In genomic region chr1:155311672-155312071, GRCm38 (mm10) we compare ENCODE assay signal across 19 mouse cellular contexts.
DNase-seq lines count a peak whose midpoint lies in the region; ATAC-seq lines count a peak whose summit lies in the region.
"Had no signal": no experiment of that assay in that cellular context is flagged by ENCODE, and none has a peak within 500 bp of the region (broad histone marks: within the 10 kb centered on the region; RNA-seq: fewer than 3 reads in every experiment).

No protein-coding gene starts in this region.

- no peak overlapping the region for H3K27ac ChIP-seq in hindbrain, embryonic 12.5 days
- H3K27ac ChIP-seq in hindbrain, embryonic 11.5 days (ENCODE audit: low read depth, low read length), result no peak overlapping the region
- 0 out of 2 replicates have a peak overlapping the region, but pooled peaks have one; percentile 64 for H3K27ac ChIP-seq in neural tube, embryonic 13.5 days (replicated peaks)
- H3K27ac ChIP-seq in neural tube, embryonic 14.5 days (ENCODE audit: low read depth, low read length), result no peak overlapping the region
- H3K27ac ChIP-seq: embryonic facial prominence, embryonic 12.5 days; heart, embryonic 13.5 days; hindbrain, embryonic 13.5 days; hindbrain, postnatal 0 days had no signal

- no peak overlapping the region for H3K9ac ChIP-seq in hindbrain, embryonic 12.5 days
- H3K9ac ChIP-seq in hindbrain, embryonic 11.5 days (ENCODE audit: low read depth, low read length), result no peak overlapping the region
- H3K9ac ChIP-seq in neural tube, embryonic 13.5 days, result no peak overlapping the region
- H3K9ac ChIP-seq in neural tube, embryonic 14.5 days (replicated peaks; ENCODE audit: low read depth, low read length), result no peak overlapping the region
- H3K9ac ChIP-seq: embryonic facial prominence, embryonic 12.5 days; heart, embryonic 13.5 days; hindbrain, embryonic 13.5 days had no signal

- peaks cover 7% of the 10 kb centered on the region for H3K4me1 ChIP-seq in hindbrain, embryonic 12.5 days
- H3K4me1 ChIP-seq in hindbrain, embryonic 11.5 days (replicated peaks; ENCODE audit: control insufficient read depth, insufficient read depth, low read length), result no peaks in the 10 kb centered on the region
- peaks cover 22% of the 10 kb centered on the region for H3K4me1 ChIP-seq in neural tube, embryonic 13.5 days (replicated peaks)
- peaks cover 12% of the 10 kb centered on the region; the same call in 1 of the 2 replicates for H3K4me1 ChIP-seq in neural tube, embryonic 14.5 days (ENCODE audit: control insufficient read depth, insufficient read depth, low read length)
- H3K4me1 ChIP-seq: embryonic facial prominence, embryonic 12.5 days; heart, embryonic 13.5 days had no signal

- DNase-seq in hindbrain, embryonic 11.5 days (ENCODE audit: low spot score), result no peak
- no peak for DNase-seq in neural tube, embryonic 10.5 days (ENCODE audit: extremely low spot score, low spot score)
- no peak for DNase-seq in layer of hippocampus, adult 11-12 months (ENCODE audit: low spot score)
- DNase-seq in spleen, postnatal 10 days (ENCODE audit: low spot score in 2 of 2), result no peak
- DNase-seq: adrenal gland, adult 2 months; adrenal gland, postnatal 36 days; cerebellum, adult 11 months; cerebellum, adult 8-10 months; cerebellum, postnatal 14 days; gastrocnemius, postnatal 36 days; heart, adult 11 months; heart, postnatal 36 days had no signal

- H3K27me3 ChIP-seq in hindbrain, embryonic 12.5 days, result no peaks in the 10 kb centered on the region
- H3K27me3 ChIP-seq in hindbrain, embryonic 11.5 days (ENCODE audit: control insufficient read depth, insufficient read depth, low read length), result no peaks in the 10 kb centered on the region
- no peaks in the 10 kb centered on the region for H3K27me3 ChIP-seq in neural tube, embryonic 13.5 days
- H3K27me3 ChIP-seq in neural tube, embryonic 14.5 days (ENCODE audit: control insufficient read depth, insufficient read depth, low read length), result no peaks in the 10 kb centered on the region
- H3K27me3 ChIP-seq: embryonic facial prominence, embryonic 12.5 days; heart, embryonic 13.5 days; hindbrain, embryonic 13.5 days had no signal

- peaks cover 20% of the 10 kb centered on the region for H3K36me3 ChIP-seq in hindbrain, embryonic 12.5 days
- H3K36me3 ChIP-seq in hindbrain, embryonic 11.5 days (ENCODE audit: control insufficient read depth, insufficient read depth, low read length), result no peaks in the 10 kb centered on the region
- H3K36me3 ChIP-seq in neural tube, embryonic 13.5 days, result peaks cover 20% of the 10 kb centered on the region
- H3K36me3 ChIP-seq in neural tube, embryonic 14.5 days (ENCODE audit: control insufficient read depth, insufficient read depth, low read length), result peaks cover 8% of the 10 kb centered on the region
- H3K36me3 ChIP-seq: embryonic facial prominence, embryonic 12.5 days had no signal

- H3K4me2 ChIP-seq in hindbrain, embryonic 12.5 days (replicated peaks), result no peak overlapping the region
- H3K4me2 ChIP-seq in hindbrain, embryonic 11.5 days (replicated peaks; ENCODE audit: low read depth, low read length), result no peak overlapping the region
- H3K4me2 ChIP-seq in neural tube, embryonic 13.5 days, result no peak overlapping the region
- no peak overlapping the region for H3K4me2 ChIP-seq in neural tube, embryonic 14.5 days (ENCODE audit: low read depth, low read length)
- H3K4me2 ChIP-seq: embryonic facial prominence, embryonic 12.5 days; heart, embryonic 13.5 days; hindbrain, embryonic 13.5 days had no signal

- peak; percentile 38; the same call in 1 of the 2 replicates for ATAC-seq in hindbrain, embryonic 12.5 days (ENCODE audit: low FRiP score)
- no peak for ATAC-seq in hindbrain, embryonic 11.5 days (ENCODE audit: low FRiP score)
- peak; percentile 63; the same call in 1 of the 2 replicates for ATAC-seq in neural tube, embryonic 13.5 days (ENCODE audit: low read depth)
- peak; percentile 44; the same call in 1 of the 2 replicates for ATAC-seq in neural tube, embryonic 14.5 days (ENCODE audit: low read depth)
- ATAC-seq: hindbrain, postnatal 0 days had no signal

- WGBS in hindbrain, embryonic 12.5 days, result 61% methylated on average over 3 of the region's 3 CpGs
- 72% methylated on average over 3 of the region's 3 CpGs for WGBS in hindbrain, embryonic 11.5 days
- WGBS in neural tube, embryonic 13.5 days, result 45% methylated on average over 3 of the region's 3 CpGs
- 56% methylated on average over 3 of the region's 3 CpGs for WGBS in neural tube, embryonic 14.5 days

- H3K4me3 ChIP-seq in hindbrain, embryonic 12.5 days, result no peak overlapping the region
- H3K4me3 ChIP-seq in hindbrain, embryonic 11.5 days (ENCODE audit: low read depth, low read length), result no peak overlapping the region
- H3K4me3 ChIP-seq in neural tube, embryonic 13.5 days, result no peak overlapping the region
- no peak overlapping the region for H3K4me3 ChIP-seq in neural tube, embryonic 14.5 days (ENCODE audit: low read depth, low read length)
- H3K4me3 ChIP-seq: embryonic facial prominence, embryonic 12.5 days; heart, embryonic 13.5 days; hindbrain, embryonic 13.5 days had no signal

- no peaks in the 10 kb centered on the region for H3K9me3 ChIP-seq in hindbrain, embryonic 12.5 days (replicated peaks)
- no peaks in the 10 kb centered on the region for H3K9me3 ChIP-seq in hindbrain, embryonic 11.5 days (ENCODE audit: control insufficient read depth, low read length)
- no peaks in the 10 kb centered on the region for H3K9me3 ChIP-seq in neural tube, embryonic 13.5 days
- no peaks in the 10 kb centered on the region for H3K9me3 ChIP-seq in neural tube, embryonic 14.5 days (ENCODE audit: control insufficient read depth, low read length)
- H3K9me3 ChIP-seq: embryonic facial prominence, embryonic 12.5 days; heart, embryonic 13.5 days; hindbrain, embryonic 13.5 days had no signal
